Mouse (Mus musculus) hindbrain, embryonic 12.5 days (tissue): ENCODE measurements around the gene Nxt1. TPM values are rescaled to one million over a fixed set of nuclear protein-coding genes. Genes with fewer than 3 reads are reported as not detected.
A peak's percentile ranks its signal among the peaks of the same experiment; 100 is the strongest.

Source experiments
- ATAC-seq: fragments of 200-750 bp; cut with Nextera tagmentation; 2 replicates; pipeline ENCODE4 v1.8.0; 2017; ENCODE audit warnings: moderate TSS enrichment; ENCODE audit not compliant: low FRiP score
- H3K27ac ChIP-seq: fragments of 300-500 bp; sonication (generic); 2 replicates; pipeline ENCODE4 v1.5.1; 2016; ENCODE audit warnings: mild to moderate bottlenecking
- H3K27me3 ChIP-seq: fragments of 300-500 bp; sonication (generic); 2 replicates; pipeline ENCODE4 v1.6.1; 2016; ENCODE audit warnings: mild to moderate bottlenecking
- H3K36me3 ChIP-seq: fragments of 300-500 bp; sonication (generic); 2 replicates; pipeline ENCODE4 v1.6.1; 2016; ENCODE audit warnings: mild to moderate bottlenecking
- H3K4me1 ChIP-seq: fragments of 300-500 bp; sonication (generic); 2 replicates; pipeline ENCODE4 v1.6.1; 2016
- H3K4me2 ChIP-seq: fragments of 300-500 bp; sonication (generic); replicated peaks from 2 replicates; pipeline ENCODE4 v1.6.1; 2016; ENCODE audit warnings: mild to moderate bottlenecking
- H3K4me3 ChIP-seq: fragments of 300-500 bp; sonication (generic); 2 replicates; pipeline ENCODE4 v1.5.1; 2016; ENCODE audit warnings: mild to moderate bottlenecking
- H3K9ac ChIP-seq: fragments of 300-500 bp; sonication (generic); 2 replicates; pipeline ENCODE4 v1.6.1; 2016; ENCODE audit warnings: mild to moderate bottlenecking, moderate library complexity
- H3K9me3 ChIP-seq: fragments of 300-500 bp; sonication (generic); replicated peaks from 2 replicates; pipeline ENCODE4 v1.6.1; 2016; ENCODE audit warnings: mild to moderate bottlenecking
- WGBS: fragments of 180-500 bp; shearing (Covaris S2); methylation state at CpG from one replicate; pipeline ENCODE4 v1.1.7; 2016; 5-methylcytosine and 5-hydroxymethylcytosine counted together
- polyA plus RNA-seq: library from polyadenylated mRNA; unstranded; fragments of >200 nt; fragmentation: Nextera tagmentation; extraction: Ambion mirVana; gene quantifications from 2 replicates; pipeline ENCODE4 v1.2.1, GENCODE M21; 2016

Nxt1 gene
- polyA plus RNA-seq, 1 experiment from 2014 or later, result 72.4 TPM

DNA sequence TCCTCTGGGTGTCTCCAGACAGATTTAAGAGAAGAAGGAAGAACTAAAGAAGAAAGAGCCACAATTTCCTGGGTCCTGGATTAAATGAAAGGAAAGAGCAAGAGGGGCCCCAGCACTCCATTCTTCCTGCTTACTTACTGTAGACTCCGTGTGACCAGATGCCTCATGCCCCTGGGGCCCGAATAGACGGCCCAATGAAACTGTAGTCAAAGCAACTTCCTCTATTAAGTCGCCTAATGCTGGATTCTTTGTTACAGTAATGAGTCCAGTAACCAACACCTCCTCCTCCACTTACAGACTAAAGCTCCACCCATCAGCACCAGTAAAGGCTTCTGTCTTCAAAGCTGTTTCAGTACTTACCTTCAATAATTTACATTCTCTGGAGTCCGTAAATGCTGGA is 26.2 kb downstream of the Nxt1 start:
- no peak overlapping the region for H3K4me3 ChIP-seq
- no peak overlapping the region for H3K27ac ChIP-seq
- H3K27me3 ChIP-seq, result no peaks in the 10 kb centered on the region
- H3K9ac ChIP-seq, result no peak overlapping the region
- WGBS, result 79% methylated on average over 5 of the region's 5 CpGs
- H3K4me1 ChIP-seq, result no peaks in the 10 kb centered on the region
- ATAC-seq, result no peak
- no peak overlapping the region for H3K4me2 ChIP-seq
- no peaks in the 10 kb centered on the region for H3K9me3 ChIP-seq
- peaks cover 60% of the 10 kb centered on the region for H3K36me3 ChIP-seq

DNA sequence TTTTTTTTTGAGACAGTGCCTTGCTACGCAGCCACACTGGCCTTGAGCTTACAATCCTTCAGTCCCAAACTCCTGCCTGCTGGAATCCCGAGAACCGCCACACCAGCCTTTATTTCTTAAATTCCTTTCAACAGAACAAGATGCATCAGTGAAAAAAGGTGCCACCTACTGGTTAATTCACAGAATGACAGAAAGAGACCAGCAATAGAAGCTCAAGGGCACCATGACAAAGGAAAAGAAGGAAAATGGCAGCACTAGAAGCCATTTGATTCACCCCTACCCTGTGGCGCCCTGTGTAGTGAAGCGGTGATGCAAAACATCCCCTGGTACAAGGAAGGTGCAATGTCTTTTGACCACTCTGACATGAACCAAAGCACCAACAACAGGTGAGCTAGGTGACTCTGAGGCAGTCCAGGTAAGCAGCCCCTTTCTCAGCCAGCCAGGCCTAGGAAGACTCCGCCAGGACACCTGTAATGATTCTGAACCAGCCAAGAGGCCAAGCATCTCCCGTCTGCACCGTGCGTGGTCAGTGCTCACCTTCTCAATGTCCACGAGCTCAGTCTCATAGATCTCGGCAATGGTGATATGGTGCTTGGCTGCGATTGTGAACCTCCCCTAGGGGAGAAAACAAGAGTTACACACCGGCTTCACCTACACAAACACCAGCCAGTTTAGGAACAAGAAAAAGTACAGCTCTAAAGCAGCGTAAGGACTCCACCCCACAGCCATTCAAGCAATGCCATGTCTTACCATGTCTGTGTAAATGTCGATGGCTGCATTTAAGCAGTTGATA is 34.2 kb downstream of the Nxt1 start:
- no peak overlapping the region for H3K27ac ChIP-seq
- no peak overlapping the region for H3K9ac ChIP-seq
- ATAC-seq, result peak; percentile 63
- no peaks in the 10 kb centered on the region; the same call in 1 of the 2 replicates for H3K4me1 ChIP-seq
- H3K27me3 ChIP-seq, result no peaks in the 10 kb centered on the region
- 78% methylated on average over 15 of the region's 15 CpGs for whole genome bisulfite sequencing
- H3K36me3 ChIP-seq, result peaks cover 24% of the 10 kb centered on the region
- no peak overlapping the region for H3K4me2 ChIP-seq
- no peaks in the 10 kb centered on the region for H3K9me3 ChIP-seq
- no peak overlapping the region for H3K4me3 ChIP-seq

DNA sequence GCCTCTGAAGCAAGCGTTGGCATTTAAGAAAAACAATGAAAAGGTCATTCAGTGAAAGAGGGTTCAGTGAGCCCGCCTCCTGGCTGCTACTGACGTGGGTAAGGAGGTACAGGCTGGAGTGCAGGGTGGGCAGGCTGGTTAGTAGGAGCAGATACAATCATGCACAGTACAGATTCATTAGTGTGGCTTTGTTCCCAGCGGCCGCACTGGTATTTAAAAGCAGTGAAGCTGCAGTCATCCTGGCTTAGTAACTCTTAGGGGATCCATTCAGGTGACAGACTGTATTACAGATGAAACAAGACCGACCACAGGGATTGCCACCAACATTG is 34.8 kb downstream of the Nxt1 start:
- peak; percentile 71 for ATAC-seq
- Histone ChIP-seq H3K4me1 (no peaks in the 10 kb centered on the region; the same call in 1 of the 2 replicates), H3K36me3 (peaks cover 28% of the 10 kb centered on the region), H3K4me2 (no peak overlapping the region), H3K27me3 (no peaks in the 10 kb centered on the region), H3K4me3 (no peak overlapping the region), H3K27ac (no peak overlapping the region), H3K9me3 (no peaks in the 10 kb centered on the region), H3K9ac (no peak overlapping the region)
- WGBS, result 70% methylated on average over 6 of the region's 6 CpGs

DNA sequence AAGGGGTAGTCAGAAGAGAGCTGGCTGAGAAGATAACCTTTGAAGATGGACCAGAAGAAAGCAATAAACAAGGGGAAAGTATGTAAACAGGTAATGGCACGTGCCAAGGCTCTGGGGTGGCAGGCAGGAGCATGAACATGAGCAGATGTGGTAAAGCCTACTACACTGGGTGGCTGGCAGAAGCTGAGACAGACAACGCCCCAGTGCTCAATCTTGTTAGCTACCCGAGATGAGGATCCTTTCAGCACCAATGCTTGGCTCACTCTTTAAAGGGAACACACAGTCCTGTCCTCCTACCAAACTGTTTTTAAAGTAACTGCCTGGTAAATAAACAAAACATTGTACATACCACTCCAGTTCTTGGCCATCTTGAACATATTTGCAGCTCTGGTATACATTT is 39.9 kb downstream of the Nxt1 start:
- no peak for ATAC-seq
- 96% methylated on average over 3 of the region's 3 CpGs for WGBS
- no peak overlapping the region for H3K9ac ChIP-seq
- peaks cover 25% of the 10 kb centered on the region for H3K36me3 ChIP-seq
- H3K9me3 ChIP-seq, result no peaks in the 10 kb centered on the region
- no peak overlapping the region for H3K4me3 ChIP-seq
- no peaks in the 10 kb centered on the region for H3K27me3 ChIP-seq
- no peak overlapping the region for H3K27ac ChIP-seq
- no peak overlapping the region for H3K4me2 ChIP-seq
- no peaks in the 10 kb centered on the region for H3K4me1 ChIP-seq

DNA sequence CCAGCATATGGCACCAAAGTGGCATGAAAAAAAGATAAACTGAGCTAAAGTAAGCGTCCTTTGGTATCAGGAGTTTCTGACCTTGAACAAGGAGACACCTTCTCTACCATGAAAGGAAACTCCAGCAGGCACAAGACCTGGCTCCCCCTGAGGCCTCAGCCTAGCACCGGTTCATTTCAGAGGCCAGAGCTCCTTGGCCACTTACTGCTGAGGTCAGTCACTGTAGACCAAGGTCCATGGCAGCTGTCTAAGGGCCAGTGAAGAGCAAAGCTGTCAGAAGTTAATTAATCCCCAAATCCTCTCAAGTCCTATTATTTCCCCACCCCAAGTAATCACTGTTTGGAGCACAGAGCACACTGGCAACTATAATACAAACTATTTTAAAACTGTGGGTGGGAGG is 44.7 kb downstream of the Nxt1 start:
- Histone ChIP-seq H3K27me3 (no peaks in the 10 kb centered on the region), H3K27ac (no peak overlapping the region), H3K9me3 (no peaks in the 10 kb centered on the region), H3K4me2 (no peak overlapping the region), H3K9ac (no peak overlapping the region), H3K4me1 (no peaks in the 10 kb centered on the region), H3K4me3 (no peak overlapping the region), H3K36me3 (0 out of 2 replicates have a peak, but pooled peaks cover 4% of the 10 kb centered on the region)
- ATAC-seq, result no peak
- WGBS, result 80% methylated on average over 2 of the region's 2 CpGs

DNA sequence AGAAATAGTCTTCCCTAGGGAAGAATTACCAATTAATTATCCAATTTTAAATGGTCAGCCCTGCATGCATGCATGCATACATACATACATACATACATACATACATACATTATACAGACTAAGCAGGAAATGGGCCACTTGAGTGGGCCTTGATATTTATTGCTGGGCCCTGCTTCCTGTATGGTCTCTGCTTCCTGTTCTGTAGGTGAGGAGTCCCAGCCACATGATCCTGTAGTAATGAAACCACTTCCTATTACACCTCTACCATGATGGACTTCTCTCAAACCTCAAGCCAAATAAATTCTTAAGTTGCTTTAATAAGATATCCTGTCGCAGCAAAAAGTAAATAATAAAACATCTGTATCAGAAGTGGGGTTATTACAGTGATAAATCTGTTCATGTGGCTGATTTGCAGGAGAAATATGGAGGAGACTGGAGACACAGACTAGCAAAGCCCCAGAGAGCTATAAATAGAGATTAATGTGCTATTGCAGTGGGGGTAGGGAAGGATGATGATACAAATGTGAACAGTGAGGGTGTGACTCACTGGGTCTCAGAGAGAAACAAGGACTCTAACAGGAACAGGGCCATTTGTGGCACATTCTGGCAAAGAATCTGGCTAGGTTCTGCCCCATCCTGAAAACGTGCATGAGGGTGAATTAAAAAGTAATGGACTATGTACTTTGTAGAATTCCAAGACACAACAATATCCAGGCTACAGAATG is 47.0 kb downstream of the Nxt1 start:
- Histone ChIP-seq H3K4me1 (no peaks in the 10 kb centered on the region), H3K9me3 (no peaks in the 10 kb centered on the region), H3K4me2 (no peak overlapping the region), H3K9ac (no peak overlapping the region), H3K36me3 (no peaks in the 10 kb centered on the region), H3K4me3 (no peak overlapping the region), H3K27ac (no peak overlapping the region), H3K27me3 (no peaks in the 10 kb centered on the region)
- 83% methylated on average over 2 of the region's 2 CpGs for WGBS
- no peak for ATAC-seq

Other genes starting within 250 kb of the Nxt1 start
- gene Cd93, start 229.0 kb upstream of the Nxt1 start, polyA plus RNA-seq, result 7.0 and 7.4 TPM in 2 replicates
- gene Gzf1, start 8.4 kb downstream of the Nxt1 start, polyA plus RNA-seq, result 21.4 and 22.5 TPM in 2 replicates
- 25.6 and 30.6 TPM in 2 replicates for gene Napb, start 59.9 kb downstream of the Nxt1 start, polyA plus RNA-seq
- gene Cstl1, start 77.8 kb downstream of the Nxt1 start, polyA plus RNA-seq, result not detected in 2 replicates
- not detected in 2 replicates for gene Cst11, start 98.9 kb downstream of the Nxt1 start, polyA plus RNA-seq
- gene 8030411F24Rik, start 109.4 kb downstream of the Nxt1 start, polyA plus RNA-seq, result not detected in 2 replicates
- gene Cst12, start 116.8 kb downstream of the Nxt1 start, polyA plus RNA-seq, result not detected in 2 replicates
- gene Cst8, start 126.2 kb downstream of the Nxt1 start, polyA plus RNA-seq, result not detected in 2 replicates
- not detected in 2 replicates for gene Cst13, start 147.5 kb downstream of the Nxt1 start, polyA plus RNA-seq
- not detected in 2 replicates for gene Cst9, start 162.5 kb downstream of the Nxt1 start, polyA plus RNA-seq
- gene 9230104L09Rik, start 192.4 kb downstream of the Nxt1 start, polyA plus RNA-seq, result not detected in 2 replicates
- 339 and 373 TPM in 2 replicates for gene Cst3, start 203.1 kb downstream of the Nxt1 start, polyA plus RNA-seq